Mouse (Mus musculus) kidney, adult 2 months (tissue): ENCODE measurements around the gene Dlx6. TPM values are rescaled to one million over a fixed set of nuclear protein-coding genes. Genes with fewer than 3 reads are reported as not detected.

Experiments used
- DNase-seq: peaks from one replicate; pipeline ENCODE4 v3.0.0; 2021
- H3K27ac ChIP-seq: fragments of 200-500 bp; 2 replicates; pipeline ENCODE4 v1.5.1; 2012; ENCODE audit warnings: low read depth, low read length, control low read depth, inconsistent platforms; ENCODE audit not compliant: insufficient read depth
- H3K27me3 ChIP-seq: fragments of 200-500 bp; replicated peaks from 2 replicates; pipeline ENCODE4 v1.6.1; 2012; ENCODE audit warnings: mild to moderate bottlenecking, moderate library complexity, low read length, inconsistent platforms; ENCODE audit not compliant: control insufficient read depth, insufficient read depth
- H3K36me3 ChIP-seq: fragments of 200-500 bp; 2 replicates; pipeline ENCODE4 v1.6.1; 2012; ENCODE audit warnings: mild to moderate bottlenecking, moderate library complexity, low read length, inconsistent platforms; ENCODE audit not compliant: control insufficient read depth, insufficient read depth
- H3K4me1 ChIP-seq: fragments of 200-500 bp; 2 replicates; pipeline ENCODE4 v1.6.1; 2011; ENCODE audit warnings: low read length; ENCODE audit not compliant: control insufficient read depth, insufficient read depth
- H3K4me3 ChIP-seq: fragments of 200-500 bp; 2 replicates; pipeline ENCODE4 v1.5.1; 2011; ENCODE audit warnings: mild to moderate bottlenecking, low read depth, low read length, control low read depth; ENCODE audit not compliant: insufficient read depth
- CTCF ChIP-seq: fragments of 200-500 bp; conservative IDR thresholded peaks from 2 replicates; pipeline ENCODE4 v1.5.1; 2011; ENCODE audit warnings: low read depth, mild to moderate bottlenecking, control low read depth, low read length, moderate library complexity, mixed read lengths; ENCODE audit not compliant: insufficient read depth, insufficient read length
- POLR2A ChIP-seq: fragments of 200-500 bp; IDR thresholded peaks from one replicate; pipeline ENCODE4 v1.6.1; 2011; ENCODE audit warnings: low read depth, low read length, control low read depth
- WGBS: fragments of 180-500 bp; shearing (Covaris S2); methylation state at CpG from one replicate; pipeline ENCODE4 v1.1.7; 2018; 5-methylcytosine and 5-hydroxymethylcytosine counted together
- polyA plus RNA-seq: library from polyadenylated mRNA; depleted of rRNA; stranded (reverse); fragments of >200 nt; gene quantifications from 2 replicates; pipeline ENCODE4 v1.2.3, GENCODE M21; 2012

Dlx6 gene
- polyA plus RNA-seq, 1 experiment, result not detected

DNA sequence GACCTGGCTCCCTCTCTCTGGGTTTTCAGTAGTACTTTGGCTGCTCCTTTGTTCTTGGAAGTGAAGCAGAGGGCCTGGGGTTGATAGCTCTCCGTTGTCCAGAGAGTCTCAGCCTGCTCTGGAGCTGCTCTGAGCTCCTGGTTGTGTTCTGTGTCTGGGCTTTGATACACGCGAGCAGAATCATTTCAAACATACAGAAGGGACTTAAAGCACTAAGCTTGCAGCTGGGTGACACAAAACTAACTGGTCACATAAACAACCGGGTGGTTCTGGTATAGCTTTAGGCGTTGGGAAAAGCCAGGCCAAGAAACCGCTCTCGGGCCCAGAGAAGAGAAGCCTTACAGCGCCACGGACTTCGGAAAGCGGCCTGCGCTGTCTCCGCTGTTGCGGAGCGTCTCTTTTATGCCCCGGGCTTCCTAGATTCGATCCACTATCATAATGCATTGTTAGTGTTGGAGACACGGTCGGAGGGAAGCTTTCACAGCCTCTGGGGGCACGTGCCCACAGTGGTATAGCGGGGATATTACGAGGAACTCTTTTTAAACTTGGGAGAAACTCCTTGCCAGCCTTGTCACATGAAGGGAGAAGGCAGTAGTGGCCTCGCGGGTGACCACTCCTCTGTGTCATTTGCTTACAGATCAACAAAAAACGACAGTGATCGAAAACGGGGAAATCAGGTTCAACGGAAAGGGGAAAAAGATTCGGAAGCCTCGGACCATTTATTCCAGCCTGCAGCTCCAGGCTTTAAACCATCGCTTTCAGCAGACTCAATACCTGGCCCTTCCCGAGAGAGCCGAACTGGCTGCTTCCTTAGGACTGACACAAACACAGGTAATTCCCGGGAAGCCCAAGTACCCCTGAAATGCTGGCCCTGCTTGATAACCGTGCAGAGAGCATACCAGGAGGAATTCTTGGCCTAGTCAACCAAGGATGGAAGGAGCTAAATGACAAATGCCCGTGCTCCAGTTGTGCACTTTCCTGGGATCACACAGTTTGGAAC lies 1.6 kb downstream of the Dlx6 start:
- Histone ChIP-seq H3K4me1 (peaks cover 3% of the 10 kb centered on the region; the same call in 1 of the 2 replicates), H3K36me3 (no peaks in the 10 kb centered on the region), H3K4me3 (no peak overlapping the region), H3K27ac (no peak overlapping the region), H3K27me3 (peaks cover 15% of the 10 kb centered on the region)
- no peak for DNase-seq
- TF ChIP-seq POLR2A (no peak), CTCF (no peak)
- 13% methylated on average over 36 of the region's 36 CpGs for WGBS

DNA sequence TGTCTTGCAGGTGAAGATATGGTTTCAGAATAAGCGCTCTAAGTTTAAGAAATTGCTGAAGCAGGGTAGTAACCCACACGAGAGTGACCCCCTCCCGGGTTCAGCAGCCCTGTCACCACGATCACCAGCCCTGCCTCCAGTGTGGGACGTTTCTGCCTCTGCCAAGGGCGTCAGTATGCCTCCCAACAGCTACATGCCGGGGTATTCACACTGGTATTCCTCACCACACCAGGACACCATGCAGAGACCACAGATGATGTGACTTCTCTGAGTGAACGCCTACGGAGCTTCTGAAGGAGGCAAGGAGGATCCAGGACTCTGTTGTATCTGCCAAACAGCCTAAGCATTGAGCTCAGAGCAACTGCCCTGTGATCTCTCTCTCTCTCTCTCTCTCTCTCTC lies 3.9 kb downstream of the Dlx6 start:
- Histone ChIP-seq H3K4me3 (no peak overlapping the region), H3K36me3 (no peaks in the 10 kb centered on the region), H3K4me1 (peaks cover 3% of the 10 kb centered on the region; the same call in 1 of the 2 replicates), H3K27me3 (peaks cover 17% of the 10 kb centered on the region), H3K27ac (no peak overlapping the region)
- no peak for TF ChIP-seq POLR2A
- TF ChIP-seq CTCF, result no peak
- no peak for DNase-seq
- 6% methylated on average over 9 of the region's 9 CpGs for WGBS

DNA sequence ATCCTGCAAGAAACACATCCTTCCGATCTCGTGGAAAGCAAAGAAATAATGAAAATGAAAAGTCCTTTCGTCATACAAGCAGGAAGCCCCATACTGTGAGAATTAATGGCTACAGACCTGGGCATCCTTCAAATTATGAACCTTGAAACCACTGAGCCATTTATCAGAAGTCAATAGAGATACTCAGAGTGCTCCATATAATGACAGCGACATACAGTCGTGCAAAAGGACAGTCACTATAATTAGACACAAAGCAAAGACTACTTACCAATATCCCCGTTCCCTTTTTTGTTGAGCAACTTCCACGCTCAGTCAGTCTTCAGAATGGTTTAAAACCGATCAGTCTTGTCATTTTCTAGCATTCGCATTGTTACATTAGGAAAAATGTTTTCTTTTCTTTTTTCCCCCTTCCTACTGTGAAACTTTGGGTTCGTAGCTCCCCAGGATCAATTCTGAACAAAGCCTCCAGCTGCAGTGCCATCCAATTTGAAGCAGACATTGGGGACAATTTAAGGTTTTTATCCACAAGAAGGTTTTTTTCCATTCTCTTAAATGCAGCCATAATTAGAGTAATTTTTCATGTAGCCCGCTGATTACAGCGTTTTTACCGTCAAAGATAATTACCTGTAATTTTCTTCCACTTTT lies 6.0 kb downstream of the Dlx6 start:
- WGBS, result 10% methylated on average over 13 of the region's 13 CpGs
- Histone ChIP-seq H3K4me1 (no peaks in the 10 kb centered on the region; the same call in 1 of the 2 replicates), H3K36me3 (no peaks in the 10 kb centered on the region), H3K27ac (no peak overlapping the region), H3K4me3 (no peak overlapping the region), H3K27me3 (peaks cover 10% of the 10 kb centered on the region)
- DNase-seq, result no peak
- no peak for TF ChIP-seq POLR2A
- TF ChIP-seq CTCF, result no peak

- no peak overlapping the region for H3K27ac ChIP-seq
- no peaks in the 10 kb centered on the region for H3K36me3 ChIP-seq
- no peak overlapping the region for H3K4me3 ChIP-seq
- H3K27me3 ChIP-seq, result peaks cover 10% of the 10 kb centered on the region
- no peaks in the 10 kb centered on the region for H3K4me1 ChIP-seq
- WGBS, result 4% methylated on average over 11 of the region's 11 CpGs
- TF ChIP-seq CTCF (no peak), POLR2A (no peak)
- no peak for DNase-seq
Measured at GRCm38 (mm10) chr6:6869961-6870800, 7.0 kb downstream of the Dlx6 start.

- TF ChIP-seq CTCF, result no peak
- no peak for TF ChIP-seq POLR2A
- peaks cover 9% of the 10 kb centered on the region for H3K27me3 ChIP-seq
- no peaks in the 10 kb centered on the region for H3K4me1 ChIP-seq
- H3K27ac ChIP-seq, result no peak overlapping the region
- H3K36me3 ChIP-seq, result no peaks in the 10 kb centered on the region
- H3K4me3 ChIP-seq, result no peak overlapping the region
- no peak for DNase-seq
- 5% methylated on average over 7 of the region's 7 CpGs for WGBS
Measured at GRCm38 (mm10) chr6:6870876-6871420, 7.8 kb downstream of the Dlx6 start.

DNA sequence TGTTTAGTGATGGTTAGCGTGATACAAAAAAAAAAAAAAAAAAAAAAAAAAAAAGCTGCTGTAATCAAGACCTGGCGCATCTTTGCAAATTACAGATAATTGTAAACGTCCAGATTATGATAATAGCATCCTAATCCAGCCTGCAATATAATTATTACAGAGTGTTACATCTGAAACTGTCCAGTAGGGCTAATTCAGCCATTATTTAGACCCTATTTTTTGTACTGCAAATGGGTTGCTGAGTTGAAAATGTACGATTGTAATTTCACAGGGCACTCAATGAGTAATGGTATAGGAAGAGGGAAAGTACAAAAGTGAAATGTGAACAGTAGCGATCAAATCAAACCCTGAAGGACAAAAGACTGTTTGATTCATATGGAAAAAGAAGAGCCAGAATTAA lies 8.6 kb downstream of the Dlx6 start:
- H3K36me3 ChIP-seq, result no peaks in the 10 kb centered on the region
- WGBS, result 8% methylated on average over 5 of the region's 5 CpGs
- no peak overlapping the region for H3K27ac ChIP-seq
- no peak for DNase-seq
- no peaks in the 10 kb centered on the region for H3K4me1 ChIP-seq
- H3K27me3 ChIP-seq, result peaks cover 9% of the 10 kb centered on the region
- no peak overlapping the region for H3K4me3 ChIP-seq
- no peak for TF ChIP-seq CTCF
- no peak for TF ChIP-seq POLR2A
